Mouse (Mus musculus): ENCODE results near the gene Glb1l.
"Not testable (repeated sequence)": the region's sequence is repeated elsewhere in the genome, so short reads cannot be mapped to it uniquely, and the experiment has no call there.

The Glb1l gene

GRCm38 (mm10) chr1:75210136-75211087, at the start of gene Glb1l, which contains the start of gene Stk16:
Glb1l (minus strand) TSS chr1:75210813.
Stk16 (plus strand) TSS chr1:75210838.
- peak; percentile 98 for DNase-seq (ENCODE audit: low spot score)

- DNase-seq (ENCODE audit: low spot score): no peak
Observed at GRCm38 (mm10) chr1:75255516-75256046, 45.0 kb upstream of the Glb1l start.

GRCm38 (mm10) chr1:75254625-75255013, 44.0 kb upstream of the Glb1l start:
- no peak for DNase-seq (ENCODE audit: low spot score)

GRCm38 (mm10) chr1:75253849-75254624, 43.4 kb upstream of the Glb1l start:
- peak; percentile 89 for DNase-seq (ENCODE audit: low spot score)

GRCm38 (mm10) chr1:75253029-75253428, 42.4 kb upstream of the Glb1l start:
- DNase-seq (ENCODE audit: low spot score): no peak

- DNase-seq (ENCODE audit: low spot score): no peak
Observed at GRCm38 (mm10) chr1:75252308-75252707, 41.7 kb upstream of the Glb1l start.

GRCm38 (mm10) chr1:75251112-75251970, 40.7 kb upstream of the Glb1l start:
- DNase-seq (ENCODE audit: low spot score): peak; percentile 74

- no peak for DNase-seq (ENCODE audit: low spot score)
Observed at GRCm38 (mm10) chr1:75250498-75250897, 39.9 kb upstream of the Glb1l start.

GRCm38 (mm10) chr1:75248041-75248772, 37.6 kb upstream of the Glb1l start:
- no peak for DNase-seq (ENCODE audit: low spot score)

- DNase-seq (ENCODE audit: low spot score): no peak
Observed at GRCm38 (mm10) chr1:75247071-75247930, 36.7 kb upstream of the Glb1l start.

GRCm38 (mm10) chr1:75244836-75245235, 34.2 kb upstream of the Glb1l start:
- DNase-seq (ENCODE audit: low spot score): peak; percentile 75

GRCm38 (mm10) chr1:75244175-75244826, 33.7 kb upstream of the Glb1l start:
- no peak for DNase-seq (ENCODE audit: low spot score)

GRCm38 (mm10) chr1:75243411-75243810, 32.8 kb upstream of the Glb1l start:
- no peak for DNase-seq (ENCODE audit: low spot score)

GRCm38 (mm10) chr1:75239591-75239990, 29.0 kb upstream of the Glb1l start:
- no peak for DNase-seq (ENCODE audit: low spot score)

GRCm38 (mm10) chr1:75236117-75237050, 25.8 kb upstream of the Glb1l start, which contains the start of gene Dnajb2:
Dnajb2 (plus strand) TSS chr1:75236406.
- peak; percentile 83 for DNase-seq (ENCODE audit: low spot score)

- peak; percentile 79 for DNase-seq (ENCODE audit: low spot score)
Observed at GRCm38 (mm10) chr1:75234606-75235005, 24.0 kb upstream of the Glb1l start.

- not testable (repeated sequence) for DNase-seq (ENCODE audit: low spot score)
Observed at GRCm38 (mm10) chr1:75232489-75232888, 21.9 kb upstream of the Glb1l start.

GRCm38 (mm10) chr1:75231664-75232152, 21.1 kb upstream of the Glb1l start, which contains the start of gene A630095N17Rik:
A630095N17Rik (minus strand) TSS chr1:75232102.
- no peak for DNase-seq (ENCODE audit: low spot score)

Measured in embryo, embryonic 10.5 days (tissue).